Mouse (Mus musculus) embryonic fibroblast, embryonic 13.5 days (primary cell): ENCODE data around the gene C1qb. TPM values are rescaled to one million over a fixed set of nuclear protein-coding genes. Genes with fewer than 3 reads are reported as not detected.

Experiments
- H3K27ac ChIP-seq: 2 replicates; pipeline ENCODE4 v1.5.1; 2012; ENCODE audit warnings: low read length, control low read depth, inconsistent platforms; ENCODE audit not compliant: insufficient read depth
- H3K4me1 ChIP-seq: 2 replicates; pipeline ENCODE4 v1.6.1; 2011; ENCODE audit warnings: low read length; ENCODE audit not compliant: control insufficient read depth, insufficient read depth
- H3K4me3 ChIP-seq: 2 replicates; pipeline ENCODE4 v1.5.1; 2011; ENCODE audit warnings: mild to moderate bottlenecking, control low read depth, low read length; ENCODE audit not compliant: insufficient read depth
- CTCF ChIP-seq: IDR thresholded peaks from 2 replicates; pipeline ENCODE4 v1.5.1; 2011; ENCODE audit warnings: mild to moderate bottlenecking, control low read depth, low read length, moderate library complexity, borderline replicate concordance; ENCODE audit not compliant: insufficient read depth
- POLR2A ChIP-seq: IDR thresholded peaks from 2 replicates; pipeline ENCODE4 v1.6.1; 2011; ENCODE audit warnings: low read depth, mild to moderate bottlenecking, control low read depth, low read length, moderate library complexity
- polyA plus RNA-seq: library from polyadenylated mRNA; stranded (reverse); fragments of >200 nt; gene quantifications from 2 replicates; pipeline ENCODE4 v1.2.4, GENCODE M21; 2011; ENCODE audit warnings: low read depth; ENCODE audit not compliant: missing spikeins, insufficient read length

The C1qb gene
- polyA plus RNA-seq, 1 experiment = 10.7 TPM

DNA sequence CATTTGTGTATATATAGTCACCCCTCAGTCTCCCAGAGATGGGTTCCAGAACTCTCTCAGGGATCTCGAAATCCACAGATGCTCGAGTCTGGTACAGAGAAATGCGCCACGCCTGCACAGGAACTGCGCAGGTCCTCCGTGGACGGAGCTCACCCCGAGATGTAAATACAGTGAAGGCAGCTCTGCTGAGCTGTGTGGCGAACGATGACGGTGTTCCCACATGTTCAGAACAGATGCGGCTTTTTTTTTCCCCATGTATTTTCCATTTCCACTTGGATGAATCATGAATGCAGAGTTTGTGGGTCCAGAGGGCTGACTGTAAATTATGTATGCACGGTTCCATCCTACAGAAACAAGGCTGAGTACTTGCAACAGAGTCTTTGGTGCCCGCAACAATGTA lies 11.0 kb downstream of the C1qb start:
- H3K27ac ChIP-seq = no peak overlapping the region
- no peaks in the 10 kb centered on the region for H3K4me1 ChIP-seq
- no peak overlapping the region for H3K4me3 ChIP-seq
- TF ChIP-seq POLR2A = no peak
- TF ChIP-seq CTCF = no peak

- H3K4me3 ChIP-seq = no peak overlapping the region
- no peak for TF ChIP-seq POLR2A
- TF ChIP-seq CTCF = no peak
Measured at GRCm38 (mm10) chr4:136868371-136868770, 17.6 kb downstream of the C1qb start.

GRCm38 (mm10) chr4:136867690-136868345 lies 18.2 kb downstream of the C1qb start:
- TF ChIP-seq CTCF (no peak), POLR2A (no peak)
- Histone ChIP-seq H3K27ac (no peak overlapping the region), H3K4me3 (no peak overlapping the region), H3K4me1 (no peaks in the 10 kb centered on the region)

More at GRCm38 (mm10) chr4:136868371-136868770, 17.6 kb downstream of the C1qb start:
- no peaks in the 10 kb centered on the region for H3K4me1 ChIP-seq
- no peak overlapping the region for H3K27ac ChIP-seq

GRCm38 (mm10) chr4:136865531-136865930 lies 20.5 kb downstream of the C1qb start:
- Histone ChIP-seq H3K4me1 (no peaks in the 10 kb centered on the region), H3K4me3 (no peak overlapping the region), H3K27ac (no peak overlapping the region)
- TF ChIP-seq CTCF = no peak
- TF ChIP-seq POLR2A = no peak

DNA sequence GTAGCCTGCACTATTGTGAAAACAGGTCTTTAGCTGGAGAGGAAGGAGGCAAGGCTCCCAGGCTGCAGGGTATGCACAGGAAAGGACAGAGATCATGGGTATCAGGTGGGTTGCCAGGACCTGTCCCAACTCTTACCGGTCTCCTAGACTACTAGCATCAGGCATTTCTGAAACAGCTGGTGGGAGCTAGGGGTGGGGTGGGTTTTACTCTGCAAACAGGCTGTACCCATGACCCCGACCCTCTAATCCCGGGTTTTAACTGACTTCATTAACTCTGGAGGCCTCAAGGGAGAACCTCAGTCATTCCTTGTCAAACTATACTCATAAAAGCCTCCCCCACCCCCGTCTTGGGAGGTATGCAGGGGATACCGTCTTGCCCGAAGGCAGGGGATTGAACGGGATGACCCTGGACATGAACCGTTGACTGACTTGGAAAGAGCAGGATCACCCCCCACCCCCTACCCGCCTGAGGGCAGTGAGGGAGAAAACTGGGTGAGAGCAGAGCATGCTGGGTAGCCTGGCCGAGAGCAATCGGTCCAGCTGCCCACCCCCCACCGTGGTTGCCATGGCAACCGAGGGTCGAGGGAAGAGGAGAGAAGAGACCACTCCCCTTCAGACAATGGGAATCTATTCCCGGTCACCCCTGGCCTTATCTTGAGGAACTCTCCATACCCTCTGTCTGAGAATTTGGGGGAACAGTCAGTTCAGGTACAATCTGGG lies 21.1 kb downstream of the C1qb start:
- no peak for TF ChIP-seq CTCF
- no peak for TF ChIP-seq POLR2A
- no peak overlapping the region for H3K27ac ChIP-seq
- H3K4me3 ChIP-seq = no peak overlapping the region
- no peaks in the 10 kb centered on the region for H3K4me1 ChIP-seq

DNA sequence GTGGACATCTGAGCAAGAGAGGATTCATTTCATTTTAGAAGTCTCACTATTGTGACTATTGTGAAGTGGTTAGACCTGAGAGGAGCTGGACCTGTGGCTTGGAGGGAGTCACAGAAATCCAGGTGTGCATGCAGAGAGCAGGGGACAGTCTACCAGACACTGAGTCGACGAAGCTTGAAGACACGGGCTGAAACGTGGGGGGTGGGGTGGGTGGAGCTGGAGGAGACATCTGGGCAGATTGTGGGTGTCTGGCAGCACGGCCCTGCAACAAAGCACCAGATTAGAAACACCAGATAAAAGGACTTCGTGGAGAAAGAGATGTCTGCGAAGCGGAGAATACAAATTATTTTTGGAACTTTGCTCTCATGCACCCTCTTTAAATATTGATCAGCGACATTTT lies 22.5 kb downstream of the C1qb start:
- Histone ChIP-seq H3K4me3 (no peak overlapping the region), H3K4me1 (no peaks in the 10 kb centered on the region), H3K27ac (no peak overlapping the region)
- TF ChIP-seq CTCF (no peak), POLR2A (no peak)

DNA sequence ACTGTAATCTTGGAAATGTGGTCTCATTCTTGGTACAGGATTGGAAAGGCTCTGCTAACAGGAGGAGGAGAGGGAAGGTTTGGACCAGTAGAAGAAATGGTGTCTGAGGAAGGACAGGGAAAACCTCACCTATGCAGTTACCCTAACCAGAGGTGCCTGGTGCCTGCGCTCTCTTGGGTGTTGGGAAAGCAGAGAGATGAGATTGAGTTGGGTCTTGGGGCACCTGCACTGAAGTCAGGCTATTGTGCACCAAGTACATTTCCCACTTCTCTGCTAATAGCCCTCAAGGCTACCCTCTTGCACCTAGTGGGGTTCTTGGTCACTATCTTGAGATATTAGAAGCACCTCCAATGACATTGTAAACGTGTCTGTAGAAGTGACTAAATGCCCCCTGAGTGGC lies 23.6 kb downstream of the C1qb start:
- H3K4me1 ChIP-seq = no peaks in the 10 kb centered on the region
- TF ChIP-seq POLR2A (no peak), CTCF (no peak)
- H3K27ac ChIP-seq = no peak overlapping the region
- no peak overlapping the region for H3K4me3 ChIP-seq

DNA sequence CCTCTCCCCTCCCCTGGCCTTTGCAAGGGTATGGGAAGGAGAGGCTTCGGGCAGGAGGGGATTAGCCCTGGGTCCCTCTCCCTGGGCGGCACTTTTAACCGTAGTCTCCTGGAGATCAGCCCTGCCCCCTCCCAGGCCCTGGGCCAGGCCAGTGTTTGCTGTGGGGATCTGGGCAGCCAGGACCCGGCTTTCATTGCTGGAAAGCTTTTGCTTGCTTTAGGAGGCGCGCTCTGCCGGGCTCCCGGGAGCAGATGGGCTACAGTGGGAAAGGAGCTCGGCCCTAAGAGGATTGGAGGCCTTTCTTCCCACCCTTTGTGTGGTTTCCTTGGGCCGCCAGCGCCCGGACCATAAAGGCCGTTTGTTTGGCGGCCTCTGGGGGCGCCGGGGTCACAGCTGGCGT lies 24.2 kb downstream of the C1qb start:
- Histone ChIP-seq H3K4me3 (no peak overlapping the region), H3K4me1 (no peaks in the 10 kb centered on the region), H3K27ac (no peak overlapping the region)
- no peak for TF ChIP-seq POLR2A
- no peak for TF ChIP-seq CTCF

- Histone ChIP-seq H3K27ac (no peak overlapping the region), H3K4me1 (no peaks in the 10 kb centered on the region), H3K4me3 (no peak overlapping the region)
- TF ChIP-seq POLR2A = no peak
Measured at GRCm38 (mm10) chr4:136860022-136860421, 26.0 kb downstream of the C1qb start.

DNA sequence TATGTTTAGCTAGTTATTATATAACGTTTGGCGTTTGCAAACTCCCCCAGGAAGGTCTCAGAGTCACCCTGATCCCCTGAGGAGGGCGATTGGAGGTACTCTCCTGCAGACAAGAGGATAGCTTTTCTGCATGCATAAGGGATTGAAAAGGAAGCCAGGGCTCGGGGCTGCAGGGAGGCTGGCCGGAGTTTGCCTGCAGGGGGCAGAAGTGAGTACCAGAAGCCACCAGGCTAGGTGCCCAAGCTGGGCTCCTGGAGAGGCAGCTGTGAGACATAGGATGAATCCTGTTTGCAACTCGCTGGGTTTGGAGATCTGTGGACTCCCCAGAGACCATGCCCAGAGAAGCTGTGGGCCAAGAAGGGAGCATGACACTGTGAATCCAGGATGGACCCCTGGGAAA lies 30.9 kb downstream of the C1qb start:
- Histone ChIP-seq H3K27ac (no peak overlapping the region), H3K4me3 (no peak overlapping the region), H3K4me1 (no peaks in the 10 kb centered on the region)
- TF ChIP-seq CTCF (no peak), POLR2A (no peak)
